Mouse (Mus musculus): ENCODE results near the gene Tex52.

The Tex52 gene

DNA sequence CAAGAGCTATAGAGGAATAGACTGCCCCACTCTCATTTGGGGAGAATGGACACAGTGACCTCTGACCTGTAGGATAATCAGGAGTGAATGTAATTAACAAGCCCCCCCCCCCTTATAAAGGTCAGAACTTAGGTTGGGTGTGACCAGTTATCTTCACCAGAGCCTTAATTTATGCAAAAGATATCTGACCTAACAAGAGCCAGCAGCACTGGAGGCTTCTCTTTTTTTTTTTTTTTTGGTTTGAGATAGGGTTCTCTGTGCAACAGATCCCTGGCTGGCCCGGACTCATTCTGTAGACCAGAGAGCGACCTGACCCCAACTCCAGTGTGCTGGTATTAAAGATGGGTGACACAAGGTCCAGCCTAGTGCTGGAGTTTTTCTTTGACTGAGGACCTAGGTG lies 54.0 kb downstream of the Tex52 start:
- DNase-seq (ENCODE audit: low spot score in 2 of 2): no peak

DNA sequence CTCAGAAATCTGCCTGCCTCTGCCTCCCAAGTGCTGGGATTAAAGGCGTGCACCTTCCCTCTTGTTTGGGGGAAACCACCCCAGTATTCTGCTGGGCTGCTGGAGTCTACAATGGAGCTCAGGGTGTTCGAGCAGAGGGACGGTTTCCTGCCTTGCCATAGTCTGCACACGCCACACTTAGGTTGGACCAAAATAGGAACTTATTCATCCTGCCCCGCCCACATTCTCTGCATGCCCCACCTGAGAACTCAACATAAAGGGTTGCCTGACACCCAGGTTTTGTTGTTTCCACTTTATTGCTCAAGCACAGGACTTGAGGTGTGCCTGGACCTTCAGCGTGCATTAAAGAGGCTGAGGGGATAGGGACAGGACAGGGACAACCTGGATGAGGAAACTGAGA lies 54.6 kb downstream of the Tex52 start:
- DNase-seq (ENCODE audit: low spot score in 2 of 2): no peak

DNA sequence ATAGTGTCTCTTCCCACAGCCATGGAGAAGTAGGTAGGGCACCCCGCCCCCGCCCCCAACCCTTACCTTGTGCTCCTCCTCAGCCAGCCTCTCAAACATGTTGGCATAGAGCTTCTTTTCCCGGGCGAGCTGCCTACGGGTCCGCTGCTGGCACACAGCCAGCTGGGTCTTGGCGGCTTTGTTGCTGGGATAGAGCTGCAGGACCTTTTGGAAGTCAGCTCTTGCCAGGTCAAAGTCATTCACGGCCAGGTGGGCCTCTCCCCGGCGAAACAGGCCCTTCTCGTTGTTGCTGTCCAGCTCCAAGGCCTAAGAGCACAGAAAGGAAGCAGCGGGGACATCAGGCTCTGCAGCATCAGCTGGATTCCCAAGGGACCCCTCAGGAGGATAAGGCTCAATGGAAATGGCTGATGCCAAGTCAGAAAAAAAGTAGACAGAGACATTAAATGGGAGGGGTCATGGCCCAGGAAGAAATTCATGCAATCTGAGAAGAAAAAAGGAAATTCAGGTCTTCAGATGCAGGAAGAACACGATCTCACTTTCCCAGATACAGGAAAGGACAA lies 57.2 kb downstream of the Tex52 start:
- DNase-seq (ENCODE audit: low spot score in 2 of 2): no peak

DNA sequence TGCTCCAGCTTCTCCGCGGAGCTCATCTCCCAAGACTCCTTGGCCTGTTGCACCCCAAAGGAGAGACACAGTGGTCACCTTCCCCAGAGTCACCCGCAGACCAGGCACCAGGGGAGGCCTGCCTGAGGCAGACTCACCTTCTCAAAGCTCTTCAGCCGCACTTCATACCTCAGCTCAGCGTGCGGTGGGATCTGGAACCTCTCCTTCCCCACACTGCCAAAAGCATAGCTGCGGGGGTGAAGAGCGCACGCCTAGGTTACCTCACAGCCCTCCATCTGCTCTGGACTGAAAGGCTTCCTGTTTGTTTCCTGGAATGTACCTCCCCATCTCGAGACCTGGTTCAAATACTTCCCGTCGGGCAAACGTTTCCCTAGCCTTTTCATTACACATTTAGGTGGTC lies 58.3 kb downstream of the Tex52 start:
- DNase-seq (ENCODE audit: low spot score in 2 of 2): no peak
